Mouse (Mus musculus): Measurements from ENCODE around the gene Dnajc1. TPM values are rescaled to one million over a fixed set of nuclear protein-coding genes. Genes with fewer than 3 reads are reported as not detected.

The Dnajc1 gene
- total RNA-seq, 2 experiments from 2014 or later, result 26.4 to 30.3 TPM

DNA sequence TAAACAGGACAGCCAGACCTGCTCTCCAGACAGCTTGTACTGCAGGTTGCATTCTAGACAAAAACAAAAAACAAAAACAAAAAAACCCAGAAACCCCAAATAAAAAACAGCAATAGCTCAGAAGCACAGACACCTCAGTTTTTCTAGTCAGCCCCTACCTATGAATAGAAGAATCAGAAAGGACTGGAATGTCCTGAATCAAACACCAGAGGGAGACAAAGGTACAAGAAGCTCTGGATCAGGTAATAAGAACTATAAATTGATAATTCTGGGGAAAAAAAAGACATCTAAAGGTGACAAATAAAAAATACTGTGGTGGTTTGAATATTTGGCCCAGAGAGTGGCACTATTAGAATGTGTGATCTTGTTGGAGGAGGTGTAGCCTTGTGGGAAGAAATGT is 37.3 kb downstream of the Dnajc1 start:
- TF ChIP-seq CTCF (conservative IDR thresholded peaks at IDR 0.05), result peak; percentile 82
- no peak overlapping the region for H3K4me3 ChIP-seq
- peak in 1 of 2 experiments; percentile 21 for DNase-seq (ENCODE audit: low spot score in 2 of 2)
- no peak overlapping the region for H3K27ac ChIP-seq

DNA sequence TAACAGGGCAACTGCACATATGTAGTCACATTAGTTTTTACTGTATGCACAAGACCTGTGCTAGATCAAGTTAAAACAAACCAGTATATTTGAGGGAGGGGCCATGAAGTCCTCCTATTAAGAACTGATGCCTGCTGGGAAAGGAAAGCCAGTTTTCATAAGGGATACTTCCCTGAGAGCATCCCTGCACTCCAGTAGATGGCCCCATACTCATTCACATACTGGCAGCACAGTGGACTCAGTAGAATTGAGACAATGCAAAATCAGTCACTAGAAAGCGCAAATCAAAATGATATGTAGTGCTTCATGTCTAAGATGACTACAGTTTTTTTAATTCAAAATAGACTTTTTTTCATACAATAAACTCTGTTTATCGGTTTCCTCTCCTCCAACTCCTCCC is 40.0 kb downstream of the Dnajc1 start:
- H3K4me3 ChIP-seq, result no peak overlapping the region
- DNase-seq (ENCODE audit: low spot score in 2 of 2), result no peak
- H3K27ac ChIP-seq, result no peak overlapping the region
- peak; percentile 78 for TF ChIP-seq CTCF (conservative IDR thresholded peaks at IDR 0.05)

DNA sequence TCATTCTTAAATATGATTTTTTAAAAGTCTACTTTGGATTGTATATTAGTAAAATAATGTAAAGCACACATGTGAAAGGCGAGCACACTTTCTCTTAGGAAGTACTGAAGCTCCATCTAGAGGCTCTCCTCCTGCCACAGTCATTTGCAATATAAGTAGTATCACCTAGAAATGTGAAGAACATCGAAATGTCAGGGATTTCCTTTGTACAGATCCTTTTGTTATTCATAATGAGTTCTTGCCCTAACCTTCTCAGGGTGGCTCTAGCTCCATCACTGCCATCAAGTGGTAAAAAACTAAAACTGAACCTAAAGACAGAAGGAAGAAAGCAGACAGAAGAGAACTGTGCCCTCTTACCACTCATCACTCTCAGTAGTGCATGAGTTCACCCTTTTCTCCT is 49.2 kb downstream of the Dnajc1 start:
- H3K4me3 ChIP-seq, result no peak overlapping the region
- DNase-seq (ENCODE audit: low spot score in 2 of 2), result no peak
- peak; percentile 75 for TF ChIP-seq CTCF (conservative IDR thresholded peaks at IDR 0.05)
- no peak overlapping the region for H3K27ac ChIP-seq

DNA sequence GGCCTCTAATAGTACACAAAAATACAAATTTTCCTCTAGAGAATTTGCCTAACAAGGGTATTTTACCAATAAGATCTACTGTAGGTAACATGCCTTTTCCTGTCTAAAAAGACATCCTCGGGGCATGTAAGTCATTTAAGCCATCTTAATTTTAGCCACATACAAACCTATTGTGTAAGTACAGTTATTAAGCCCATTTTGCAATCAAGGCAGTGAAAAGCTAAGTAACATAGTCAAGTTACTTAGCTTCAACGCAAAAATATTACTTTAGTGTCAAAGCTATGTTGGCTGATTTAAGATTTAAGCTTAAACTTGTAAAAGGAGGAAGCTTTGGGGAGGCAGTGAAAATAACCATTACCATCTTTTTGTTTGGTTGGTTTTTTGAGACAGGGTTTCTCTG is 74.0 kb downstream of the Dnajc1 start:
- DNase-seq (ENCODE audit: low spot score in 2 of 2), result no peak
- no peak for TF ChIP-seq CTCF (conservative IDR thresholded peaks at IDR 0.05)
- no peak overlapping the region for H3K4me3 ChIP-seq
- H3K27ac ChIP-seq, result no peak overlapping the region

DNA sequence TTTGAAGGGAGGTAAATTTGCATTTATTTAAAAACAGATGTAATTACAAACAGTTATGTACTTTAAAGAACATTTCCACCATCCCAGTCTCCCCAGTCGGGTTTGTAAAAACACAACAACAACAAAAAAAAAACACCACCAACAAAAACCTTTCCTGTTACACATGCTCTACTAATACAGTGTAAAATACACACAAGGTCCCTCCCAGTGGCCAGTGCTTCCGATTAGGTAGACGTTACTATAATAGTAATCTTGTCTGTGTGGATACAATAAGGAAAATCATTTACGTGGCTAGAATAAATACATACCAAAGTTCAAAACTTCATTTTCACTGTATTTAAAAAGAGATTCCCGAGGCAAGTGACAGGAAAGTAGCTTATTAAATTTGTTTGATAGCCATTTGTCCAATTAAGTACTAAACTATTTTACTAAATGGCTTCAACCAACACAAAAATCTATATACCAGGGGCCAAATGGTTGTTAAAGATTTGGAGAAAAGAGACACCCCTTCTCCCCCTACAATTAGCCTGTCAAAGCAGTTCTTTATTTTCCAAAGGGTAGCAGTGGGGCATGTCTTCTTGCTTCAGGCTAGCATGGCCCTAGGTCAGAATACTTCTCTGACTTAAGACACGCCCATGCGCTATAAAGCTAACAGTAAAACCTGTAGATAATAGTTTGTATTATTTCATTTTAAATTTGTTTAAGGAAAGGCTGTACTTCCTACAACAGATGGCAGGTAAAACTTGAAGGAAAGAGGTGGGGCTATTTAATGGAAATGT is 74.9 kb downstream of the Dnajc1 start:
- DNase-seq (ENCODE audit: low spot score in 2 of 2), result no peak
- no peak for TF ChIP-seq CTCF (conservative IDR thresholded peaks at IDR 0.05)
- Histone ChIP-seq H3K4me3 (no peak overlapping the region), H3K27ac (no peak overlapping the region)

DNA sequence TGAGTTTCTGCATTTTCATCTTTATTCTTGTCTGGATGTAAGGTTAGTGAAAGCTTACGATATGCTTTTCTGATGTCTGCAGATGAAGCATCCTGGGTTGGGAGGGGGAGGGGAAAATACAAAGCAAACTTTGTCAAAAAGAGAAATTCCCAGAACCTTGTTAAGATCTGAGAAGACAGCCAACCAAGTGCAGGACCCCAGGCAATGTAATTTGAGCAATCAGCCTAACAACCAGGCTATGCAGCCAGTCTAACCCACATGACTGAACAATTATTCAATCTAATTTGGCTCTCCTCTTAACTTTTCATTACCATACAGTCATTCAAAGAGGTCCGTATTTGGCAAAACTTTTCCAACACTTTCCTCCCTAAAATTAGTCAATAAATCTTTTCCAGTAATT is 75.7 kb downstream of the Dnajc1 start:
- H3K27ac ChIP-seq, result no peak overlapping the region
- no peak for TF ChIP-seq CTCF (conservative IDR thresholded peaks at IDR 0.05)
- H3K4me3 ChIP-seq, result no peak overlapping the region
- DNase-seq (ENCODE audit: low spot score in 2 of 2), result no peak

DNA sequence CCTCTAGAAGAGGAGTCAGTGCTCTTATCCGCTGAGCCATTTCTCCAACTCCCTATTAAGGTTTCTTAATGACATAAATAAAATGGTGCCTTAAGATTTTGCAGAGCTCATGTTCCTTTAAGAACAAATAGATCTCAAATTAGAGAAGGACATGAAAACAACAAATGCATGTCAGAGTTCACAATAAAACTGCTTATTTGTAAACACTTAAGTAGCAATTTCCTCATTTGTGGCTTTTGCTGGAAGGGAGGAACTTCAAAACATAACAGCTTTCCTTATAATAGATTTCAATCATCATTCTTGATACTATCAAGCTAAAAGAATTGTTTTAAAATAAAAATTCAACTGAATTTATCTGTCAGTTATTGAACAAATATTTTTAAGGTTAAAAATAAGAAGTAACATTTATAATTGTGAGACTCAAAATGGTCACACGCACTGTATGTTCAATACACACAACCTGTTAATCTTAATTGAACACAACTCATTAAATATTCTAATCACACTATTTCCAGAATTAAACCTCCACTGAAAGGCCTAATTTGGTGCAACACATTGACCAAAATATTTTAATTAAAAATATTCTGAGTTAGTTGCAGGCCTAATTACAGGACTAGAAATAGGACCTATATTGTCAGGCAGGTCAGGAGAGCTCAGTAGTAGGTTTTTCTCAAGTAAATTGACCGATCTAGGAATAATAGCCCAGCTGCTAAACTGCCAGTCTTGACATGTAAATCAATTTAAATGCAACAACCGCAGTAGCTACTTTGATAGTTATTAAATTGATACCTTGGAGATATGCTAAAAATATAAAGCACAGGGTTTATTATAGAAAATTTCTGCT is 82.1 kb downstream of the Dnajc1 start:
- H3K4me3 ChIP-seq, result no peak overlapping the region
- DNase-seq (ENCODE audit: low spot score in 2 of 2), result no peak
- no peak overlapping the region for H3K27ac ChIP-seq
- TF ChIP-seq CTCF (conservative IDR thresholded peaks at IDR 0.05), result no peak

DNA sequence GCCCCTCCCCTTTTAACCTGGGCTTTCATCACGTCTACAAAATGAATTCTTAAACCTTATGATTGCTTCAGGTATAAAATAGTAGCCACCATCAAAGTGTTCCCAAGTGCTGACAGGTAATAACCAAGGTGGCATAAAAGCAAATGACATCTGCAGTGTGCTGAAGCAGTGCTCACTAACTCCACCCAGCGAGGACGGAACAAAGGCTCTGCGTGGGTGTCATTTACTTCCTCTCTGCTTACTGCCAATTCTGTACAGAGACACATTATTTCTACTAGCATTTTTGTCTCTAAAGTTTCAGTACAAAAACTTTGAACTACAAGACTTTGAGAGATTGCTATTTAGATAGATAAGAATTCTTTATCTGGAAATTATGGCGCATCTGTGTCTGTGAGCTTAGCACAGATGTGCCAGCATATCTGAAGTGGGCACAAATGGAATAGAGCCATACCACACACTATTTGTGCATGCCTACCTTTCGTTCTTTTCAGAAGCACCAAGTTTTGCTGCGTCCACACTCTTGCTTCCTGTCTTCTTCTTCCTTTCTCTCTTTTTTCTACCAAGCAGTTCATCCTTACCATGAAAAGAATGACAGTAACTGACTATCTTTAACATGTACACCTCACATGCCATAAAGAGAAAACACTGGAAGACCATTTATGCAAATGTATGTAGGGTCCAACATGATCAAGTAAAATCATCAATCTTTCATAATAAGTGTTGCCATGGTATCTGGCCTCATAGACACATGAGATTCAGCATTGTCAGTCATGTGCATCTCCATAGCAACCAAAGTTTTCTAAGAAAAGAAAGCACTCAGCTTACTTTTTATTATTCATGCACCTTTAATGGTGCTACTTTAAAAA is 85.0 kb downstream of the Dnajc1 start:
- no peak for TF ChIP-seq CTCF (conservative IDR thresholded peaks at IDR 0.05)
- Histone ChIP-seq H3K4me3 (no peak overlapping the region), H3K27ac (no peak overlapping the region)
- DNase-seq (ENCODE audit: low spot score in 2 of 2), result no peak

DNA sequence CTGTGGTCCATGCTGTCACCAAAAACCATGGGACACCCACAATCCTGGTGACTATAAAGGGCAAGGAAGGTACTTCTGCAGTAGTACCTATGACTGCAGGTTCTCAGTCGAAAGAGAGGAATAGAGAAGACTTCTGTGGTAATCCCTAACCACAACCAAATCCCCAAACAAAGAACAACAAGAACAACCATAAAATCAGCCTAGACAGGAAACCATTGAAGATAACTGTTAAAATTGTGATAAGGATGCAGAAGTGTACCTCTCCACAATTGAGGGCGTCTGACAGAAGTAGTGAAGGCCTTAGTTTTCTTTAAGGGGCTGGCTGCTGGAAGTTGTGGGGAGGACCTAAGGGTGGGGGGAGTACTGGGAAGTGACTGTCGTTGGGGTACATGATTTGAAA is 91.7 kb downstream of the Dnajc1 start:
- TF ChIP-seq CTCF (conservative IDR thresholded peaks at IDR 0.05), result no peak
- no peak for DNase-seq (ENCODE audit: low spot score in 2 of 2)
- Histone ChIP-seq H3K27ac (no peak overlapping the region), H3K4me3 (no peak overlapping the region)

DNA sequence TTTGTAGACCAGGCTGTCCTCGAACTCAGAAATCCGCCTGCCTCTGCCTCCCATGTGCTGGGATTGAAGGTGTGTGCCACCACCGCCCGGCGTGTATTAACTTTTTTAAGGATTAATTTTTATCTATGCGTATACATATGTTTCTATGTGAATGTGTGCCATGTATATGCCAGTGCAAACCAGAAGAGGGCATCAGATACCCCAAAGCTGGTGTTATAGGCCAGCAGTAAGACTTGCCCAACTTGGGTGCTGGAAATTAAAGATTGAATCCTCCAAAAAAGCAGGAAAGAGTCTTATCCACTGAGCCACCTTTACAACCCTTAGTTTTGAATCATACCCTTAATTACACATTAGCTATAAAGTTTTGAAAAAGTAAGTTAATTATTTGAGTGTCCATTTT is 107.5 kb downstream of the Dnajc1 start:
- H3K27ac ChIP-seq, result no peak overlapping the region
- H3K4me3 ChIP-seq, result no peak overlapping the region
- peak; percentile 49 for TF ChIP-seq CTCF (conservative IDR thresholded peaks at IDR 0.05)
- DNase-seq (ENCODE audit: low spot score in 2 of 2), result no peak

DNA sequence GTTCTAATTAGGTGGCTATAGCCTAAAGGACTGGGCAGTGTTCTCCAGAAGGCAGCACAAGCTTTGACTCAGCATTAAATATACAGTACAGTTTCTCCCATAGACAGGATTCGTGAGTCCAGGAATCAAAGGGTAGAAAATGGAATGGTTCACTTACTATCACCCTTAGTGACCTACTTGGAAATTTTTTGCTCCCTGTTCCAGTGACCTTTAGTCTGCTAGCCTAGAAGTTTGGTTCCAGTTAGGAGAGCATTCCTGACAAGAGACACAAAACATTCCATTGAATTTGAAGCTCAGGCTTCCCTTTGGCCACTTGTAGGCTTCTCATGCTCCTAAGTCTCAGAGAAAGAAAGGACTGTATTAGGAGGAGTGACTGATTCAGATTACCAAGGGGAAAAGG is 126.9 kb downstream of the Dnajc1 start:
- TF ChIP-seq CTCF (conservative IDR thresholded peaks at IDR 0.05), result no peak
- no peak for DNase-seq (ENCODE audit: low spot score in 2 of 2)
- Histone ChIP-seq H3K27ac (no peak overlapping the region), H3K4me3 (no peak overlapping the region)

DNA sequence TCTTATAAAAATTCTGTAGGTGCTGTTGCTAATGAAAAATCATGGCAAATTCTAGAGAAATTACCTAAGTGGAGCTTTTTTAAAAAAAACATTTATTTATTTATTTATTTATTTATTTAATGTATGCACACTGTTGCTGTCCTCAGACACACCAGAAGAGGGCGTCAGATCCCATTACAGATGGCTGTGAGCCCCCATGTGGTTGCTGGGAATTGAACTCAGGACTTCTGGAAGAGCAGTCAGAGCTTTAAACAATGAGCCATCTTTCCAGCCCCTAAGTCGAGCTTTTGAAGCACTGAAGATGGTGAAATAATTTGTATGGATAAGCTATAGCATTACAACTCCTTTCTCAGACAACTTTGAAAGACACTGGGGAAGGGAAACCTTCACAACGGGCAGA is 128.1 kb downstream of the Dnajc1 start:
- no peak for DNase-seq (ENCODE audit: low spot score in 2 of 2)
- Histone ChIP-seq H3K4me3 (no peak overlapping the region), H3K27ac (no peak overlapping the region)
- TF ChIP-seq CTCF (conservative IDR thresholded peaks at IDR 0.05), result peak; percentile 55

DNA sequence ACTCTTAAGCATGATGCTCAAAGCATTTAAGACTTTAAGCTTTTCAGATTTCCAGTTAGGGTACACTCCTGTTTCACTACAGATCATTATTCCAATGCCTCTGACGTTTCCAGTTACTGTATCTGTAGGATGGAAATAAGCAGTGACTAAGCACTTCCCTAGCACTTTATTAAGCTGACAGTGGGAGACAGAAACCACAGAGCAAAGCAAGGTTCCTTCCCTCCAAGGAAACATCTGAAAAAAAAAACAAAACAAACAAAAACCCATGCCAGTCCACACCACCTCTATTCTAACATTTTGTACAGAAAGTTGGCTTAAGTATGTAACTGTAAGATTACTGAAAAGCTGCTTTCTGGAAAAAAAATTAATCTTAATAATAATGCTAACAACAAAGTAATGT is 130.3 kb downstream of the Dnajc1 start:
- no peak overlapping the region for H3K27ac ChIP-seq
- no peak overlapping the region for H3K4me3 ChIP-seq
- DNase-seq (ENCODE audit: low spot score in 2 of 2), result no peak
- no peak for TF ChIP-seq CTCF (conservative IDR thresholded peaks at IDR 0.05)

Measured in layer of hippocampus, adult 2 months (tissue).